Mouse (Mus musculus) kidney, postnatal 25 days (tissue): ENCODE results near the gene Zfp986.
"Not testable (repeated sequence)": the region's sequence is repeated elsewhere in the genome, so short reads cannot be mapped to it uniquely, and the experiment has no call there.

Experiments used
- DNase-seq, 2 experiments: peaks; one replicate each; pipeline ENCODE4 v3.0.0; 2021; ENCODE audit warnings: mixed read lengths in 2 of 2

The Zfp986 gene

GRCm38 (mm10) chr4:145868494-145868893, at the start of gene Zfp986:
Gene Zfp986 (plus strand): TSS chr4:145868794.
- peak in 1 of 2 experiments; percentile 11 for DNase-seq

GRCm38 (mm10) chr4:145819946-145820345, 48.6 kb upstream of the Zfp986 start:
- not testable (repeated sequence) for DNase-seq

- DNase-seq, result not testable (repeated sequence)
These were observed 43.0 kb upstream of the Zfp986 start for GRCm38 (mm10) chr4:145825606-145826005.

- DNase-seq, result not testable (repeated sequence)
These were observed 37.1 kb upstream of the Zfp986 start for GRCm38 (mm10) chr4:145831328-145832062.

- DNase-seq, result not testable (repeated sequence)
These were observed 32.2 kb upstream of the Zfp986 start for GRCm38 (mm10) chr4:145836300-145836862.

GRCm38 (mm10) chr4:145836863-145837440, 31.6 kb upstream of the Zfp986 start:
- DNase-seq, result peak in 1 of 2 experiments; percentile 41

GRCm38 (mm10) chr4:145846793-145847192, 21.8 kb upstream of the Zfp986 start:
- DNase-seq, result peak in 1 of 2 experiments; percentile 8

- DNase-seq, result not testable (repeated sequence)
These were observed 20.3 kb upstream of the Zfp986 start for GRCm38 (mm10) chr4:145848183-145848890.

- not testable (repeated sequence) for DNase-seq
These were observed 19.7 kb upstream of the Zfp986 start for GRCm38 (mm10) chr4:145848891-145849214.

- peak in 1 of 2 experiments; percentile 23 for DNase-seq
These were observed 17.2 kb upstream of the Zfp986 start for GRCm38 (mm10) chr4:145851421-145851820.

- DNase-seq, result peak in 1 of 2 experiments; percentile 34
These were observed 4.7 kb upstream of the Zfp986 start for GRCm38 (mm10) chr4:145863872-145864271.
